Mouse (Mus musculus) left cerebral cortex, postnatal 10 days (tissue): ENCODE measurements around the gene Dennd2c. TPM values are rescaled to one million over a fixed set of nuclear protein-coding genes. Genes with fewer than 3 reads are reported as not detected.

Source experiments
- DNase-seq, 2 experiments: peaks; one replicate each; pipeline ENCODE4 v3.0.0; 2021 to 2022; ENCODE audit warnings: low spot score in 2 of 2, mixed read lengths in 1 of 2; ENCODE audit errors: extremely low spot score in 1 of 2
- intact Hi-C: fragments of 180-260 bp; cut with DNase I; formaldehyde crosslinking; loops from one replicate; pipeline ENCODE4 v1.15.1; 2025
- total RNA-seq, 2 experiments: library from RNA; stranded (reverse); gene quantifications; 2 replicates each; pipeline ENCODE4 v1.2.3; 2021

Dennd2c gene
- 1 to 10 TPM in 1 of 2 experiments, under 1 TPM in 1; 0.95 to 1.2 TPM for total RNA-seq

GRCm38 (mm10) chr3:103102454-103103390 is at the start of gene Dennd2c:
Gene Dennd2c (plus strand): TSS chr3:103102604.
- intact Hi-C loops, result no loop called here
- DNase-seq, result peak; percentile 49 to 91

DNA sequence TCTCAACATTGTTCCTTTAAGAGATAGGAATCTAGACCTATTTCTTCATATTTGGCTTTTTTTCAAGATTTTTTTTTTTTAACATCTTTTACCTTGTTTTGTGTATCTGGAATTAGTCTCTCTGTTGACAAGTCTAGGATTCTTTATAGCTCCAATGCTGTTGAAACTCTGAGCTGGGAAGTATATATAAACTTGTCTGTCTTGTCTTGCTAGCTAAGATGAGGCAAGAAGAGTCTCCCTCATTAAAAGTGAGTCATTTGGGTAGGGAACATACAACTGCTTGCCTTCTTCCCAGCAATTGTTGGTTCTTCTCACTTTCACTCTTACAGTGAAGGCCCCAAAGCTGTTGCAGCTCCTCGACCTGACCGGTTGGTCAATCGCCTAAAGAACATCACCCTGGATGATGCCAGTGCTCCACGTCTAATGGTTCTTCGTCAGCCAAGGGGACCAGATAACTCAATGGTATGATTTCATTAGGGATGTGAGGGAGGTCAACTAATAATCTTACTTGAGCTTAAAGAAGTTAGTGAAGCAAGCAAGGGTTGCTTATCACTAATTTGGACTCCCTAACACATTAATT is 46.3 kb upstream of the Dennd2c start:
- DNase-seq, result no peak
- intact Hi-C loops, result no loop called here

DNA sequence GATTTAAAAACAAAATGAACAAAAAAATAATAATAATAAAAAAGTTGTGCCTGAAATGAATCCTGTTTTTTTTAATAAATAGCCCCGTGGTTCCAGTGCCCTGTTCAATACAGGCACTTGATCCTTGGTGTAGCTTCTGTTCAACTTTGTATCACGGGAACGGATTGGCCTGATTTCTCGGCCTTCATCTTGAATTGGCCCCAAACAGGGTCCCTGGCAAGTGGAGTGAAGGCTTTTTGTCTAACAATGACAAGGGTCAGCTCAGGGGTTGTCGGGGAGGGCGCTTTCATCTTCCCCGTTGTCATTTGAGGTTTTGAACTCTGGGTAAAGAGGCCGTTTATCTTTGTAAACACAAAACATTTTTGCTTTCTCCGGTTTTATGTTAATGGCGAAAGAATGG is 44.7 kb upstream of the Dennd2c start:
- DNase-seq, result peak in 1 of 2 experiments; percentile 15
- intact Hi-C loops, result loop anchor here (2.0 kb wide), 1 partner anchor 113 kb away; the partner anchor contains the start of gene Bcas2

GRCm38 (mm10) chr3:103058207-103059157 is 43.9 kb upstream of the Dennd2c start, which contains the start of gene Nras:
Gene Nras (plus strand): TSS chr3:103058285.
- DNase-seq, result peak; percentile 87 to 97
- intact Hi-C loops, result loop anchor here (2.0 kb wide), 1 partner anchor 112 kb away; the partner anchor contains the start of gene Bcas2

GRCm38 (mm10) chr3:103066927-103067326 is 35.5 kb upstream of the Dennd2c start:
- DNase-seq, result no peak
- intact Hi-C loops, result no loop called here

GRCm38 (mm10) chr3:103068971-103069370 is 33.4 kb upstream of the Dennd2c start:
- no peak for DNase-seq
- intact Hi-C loops, result no loop called here

DNA sequence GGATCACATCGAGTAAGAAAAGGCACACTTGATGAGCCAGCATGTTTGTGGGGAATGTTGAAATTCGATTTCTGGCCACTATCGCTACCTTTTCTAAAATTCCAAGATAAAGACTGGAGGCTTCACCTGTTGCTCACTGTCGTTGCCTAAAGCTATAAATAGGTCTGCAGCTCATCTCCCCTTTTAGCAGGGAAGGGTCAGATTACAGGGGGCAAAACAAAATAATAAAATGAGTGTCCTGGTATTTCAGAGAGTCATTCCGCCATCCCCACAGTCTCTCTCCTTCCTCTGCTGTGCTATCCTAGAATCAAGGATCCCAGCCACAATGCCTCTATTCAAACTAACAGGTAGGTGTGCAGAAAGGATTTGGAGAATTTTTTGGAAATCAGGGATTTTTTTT is 28.6 kb upstream of the Dennd2c start, which contains the start of gene Ampd1:
Gene Ampd1 (plus strand): TSS at position 244 of the 400 bp plus-strand sequence.
- intact Hi-C loops, result no loop called here
- no peak for DNase-seq

GRCm38 (mm10) chr3:103075871-103076270 is 26.5 kb upstream of the Dennd2c start:
- no peak for DNase-seq

GRCm38 (mm10) chr3:103076476-103076875 is 25.9 kb upstream of the Dennd2c start:
- intact Hi-C loops, result no loop called here
- DNase-seq, result no peak

More at GRCm38 (mm10) chr3:103075871-103076270, 26.5 kb upstream of the Dennd2c start:
- intact Hi-C loops, result no loop called here

DNA sequence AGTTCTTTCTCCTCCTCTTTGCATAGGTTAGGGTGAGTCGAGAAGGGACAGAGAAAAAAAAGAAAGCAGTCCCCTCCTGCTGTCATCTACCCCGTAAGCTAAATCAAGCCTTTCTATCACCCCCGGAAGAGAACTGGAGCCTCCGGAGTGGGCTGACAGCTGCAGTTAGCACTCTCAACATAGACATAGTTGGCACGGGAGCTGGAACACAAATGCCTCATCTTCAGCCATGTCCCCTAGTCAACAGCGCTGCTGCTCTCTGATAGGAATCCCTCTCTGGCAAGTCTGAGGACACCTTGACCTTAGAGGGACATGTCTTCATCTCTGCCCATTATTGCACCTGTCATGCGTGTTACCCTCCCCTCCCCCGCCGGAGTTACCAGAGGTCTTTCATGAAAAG is 23.1 kb upstream of the Dennd2c start:
- DNase-seq, result peak in 1 of 2 experiments; percentile 35
- intact Hi-C loops, result no loop called here

- no peak for DNase-seq
- intact Hi-C loops, result no loop called here
Measured at GRCm38 (mm10) chr3:103081051-103081450, 21.4 kb upstream of the Dennd2c start.

- intact Hi-C loops, result no loop called here
- DNase-seq, result no peak
Measured at GRCm38 (mm10) chr3:103081861-103082453, 20.4 kb upstream of the Dennd2c start.

DNA sequence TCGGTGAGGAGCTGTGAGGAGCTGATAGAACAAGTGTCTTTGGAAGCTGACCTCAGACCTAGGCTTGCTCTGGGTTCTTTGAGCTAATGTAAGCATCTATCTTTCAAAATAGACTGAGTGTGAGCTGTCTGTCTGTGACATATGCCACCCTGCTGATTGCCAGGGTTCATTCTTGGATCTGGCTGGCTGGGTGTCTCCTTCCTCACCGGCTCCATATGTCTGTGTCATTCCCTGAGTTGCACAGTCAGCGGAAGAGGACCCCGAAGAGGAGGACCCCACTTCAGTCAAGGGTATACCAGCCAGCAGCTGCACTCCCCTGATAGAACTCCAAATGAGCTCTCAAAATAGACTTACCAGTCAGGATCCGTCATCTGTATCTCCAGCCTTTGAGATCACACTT is 19.6 kb upstream of the Dennd2c start:
- intact Hi-C loops, result no loop called here
- no peak for DNase-seq

DNA sequence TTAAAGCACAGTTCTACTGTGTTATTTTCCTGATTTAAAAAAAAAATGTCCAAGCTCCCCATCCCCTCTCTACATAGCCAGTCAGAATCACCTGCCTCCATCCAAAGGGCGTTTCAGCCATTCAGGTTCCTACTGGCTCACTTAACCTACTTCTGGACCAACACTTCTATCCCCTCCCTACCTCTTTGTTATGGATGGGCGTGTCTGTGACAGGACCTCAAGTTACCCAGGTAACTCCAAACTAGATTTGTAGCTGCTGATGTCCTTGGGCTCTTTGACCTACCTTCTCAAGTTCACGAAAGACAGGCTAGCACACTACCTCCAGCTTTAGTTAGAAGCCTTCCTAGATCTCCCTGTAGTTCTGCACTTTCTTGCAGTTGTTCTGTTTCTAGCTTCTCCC is 16.4 kb upstream of the Dennd2c start:
- no peak for DNase-seq
- intact Hi-C loops, result no loop called here

- intact Hi-C loops, result no loop called here
- DNase-seq, result no peak
Measured at GRCm38 (mm10) chr3:103091753-103092152, 10.7 kb upstream of the Dennd2c start.

DNA sequence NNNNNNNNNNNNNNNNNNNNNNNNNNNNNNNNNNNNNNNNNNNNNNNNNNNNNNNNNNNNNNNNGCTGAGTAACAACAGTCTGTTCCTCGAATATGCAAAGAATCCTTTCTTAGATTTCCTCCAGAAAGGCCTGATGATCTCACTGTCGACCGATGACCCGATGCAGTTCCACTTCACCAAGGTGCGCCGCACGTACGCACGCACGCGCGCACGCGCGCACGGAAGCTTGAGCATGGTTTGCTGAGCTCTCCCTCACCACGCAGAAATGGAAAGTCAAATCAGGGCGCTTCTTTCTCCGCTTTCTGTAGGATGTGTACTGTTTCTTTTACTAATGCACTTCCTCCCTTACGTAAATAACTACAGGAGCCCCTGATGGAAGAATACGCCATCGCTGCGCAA is 3.7 kb upstream of the Dennd2c start:
- intact Hi-C loops, result no loop called here
- DNase-seq, result no peak

- intact Hi-C loops, result no loop called here
- DNase-seq, result no peak
Measured at GRCm38 (mm10) chr3:103099667-103100066, 2.7 kb upstream of the Dennd2c start.

GRCm38 (mm10) chr3:103100735-103101134 is 1.7 kb upstream of the Dennd2c start:
- intact Hi-C loops, result no loop called here
- DNase-seq, result no peak
